Mouse (Mus musculus): ENCODE results near the gene Apela. TPM values are rescaled to one million over a fixed set of nuclear protein-coding genes. Genes with fewer than 3 reads are reported as not detected.
"Not testable (repeated sequence)": the region's sequence is repeated elsewhere in the genome, so short reads cannot be mapped to it uniquely, and the experiment has no call there.

Apela gene
- polyA plus RNA-seq, 1 experiment from 2014 or later, result 1.7 TPM

- not testable (repeated sequence) for H3K36me3 ChIP-seq; ATAC-seq; H3K27ac ChIP-seq; H3K9ac ChIP-seq (replicated peaks); H3K9me3 ChIP-seq; H3K27me3 ChIP-seq; H3K4me2 ChIP-seq (replicated peaks); H3K4me1 ChIP-seq (replicated peaks); H3K4me3 ChIP-seq (replicated peaks)
- WGBS, result 81% methylated on average over 6 of the region's 6 CpGs
These were observed 29.5 kb downstream of the Apela start for GRCm38 (mm10) chr8:65007616-65008015.

GRCm38 (mm10) chr8:64998806-64999365, 38.2 kb downstream of the Apela start:
- Histone ChIP-seq H3K9ac (replicated peaks) (no peak overlapping the region), H3K4me1 (replicated peaks) (no peaks in the 10 kb centered on the region), H3K4me3 (replicated peaks) (no peak overlapping the region), H3K9me3 (no peaks in the 10 kb centered on the region), H3K4me2 (replicated peaks) (no peak overlapping the region), H3K27ac (no peak overlapping the region), H3K27me3 (no peaks in the 10 kb centered on the region), H3K36me3 (no peaks in the 10 kb centered on the region)
- WGBS, result 84% methylated on average over 4 of the region's 4 CpGs
- no peak for ATAC-seq

- H3K9me3 ChIP-seq, result no peaks in the 10 kb centered on the region
- no peak within 1 kb of the TSS for H3K27ac ChIP-seq
- no peak within 1 kb of the TSS for H3K9ac ChIP-seq (replicated peaks)
- no peaks in the 10 kb centered on the region for H3K36me3 ChIP-seq
- H3K4me2 ChIP-seq (replicated peaks), result no peak within 1 kb of the TSS
- no peaks in the 10 kb centered on the region for H3K4me1 ChIP-seq (replicated peaks)
- ATAC-seq, result no peak
- no peak within 1 kb of the TSS for H3K4me3 ChIP-seq (replicated peaks)
- H3K27me3 ChIP-seq, result no peaks in the 10 kb centered on the region
- 93% methylated on average over 4 of the region's 4 CpGs for WGBS
These were observed 49.4 kb downstream of the Apela start, which contains the start of gene Trim75 for GRCm38 (mm10) chr8:64987731-64988130. Trim75 (minus strand) TSS chr8:64987831.

- Histone ChIP-seq H3K4me1 (replicated peaks) (no peaks in the 10 kb centered on the region), H3K4me2 (replicated peaks) (no peak overlapping the region), H3K27ac (no peak overlapping the region), H3K9me3 (no peaks in the 10 kb centered on the region), H3K9ac (replicated peaks) (no peak overlapping the region), H3K27me3 (no peaks in the 10 kb centered on the region), H3K4me3 (replicated peaks) (no peak overlapping the region), H3K36me3 (no peaks in the 10 kb centered on the region)
- ATAC-seq, result no peak
- WGBS, result 75% methylated on average over 20 of the region's 20 CpGs
These were observed 53.8 kb downstream of the Apela start for GRCm38 (mm10) chr8:64983150-64983897.

Other genes with a start within 250 kb of the Apela start
- gene Klhl2, start 187.3 kb downstream of the Apela start, polyA plus RNA-seq (2015; fragmentation: Nextera tagmentation; extraction: Ambion mirVana), result 17.2 and 20.7 TPM in 2 replicates
- 20.8 and 21.4 TPM in 2 replicates for gene Tmem192, start 90.2 kb downstream of the Apela start, polyA plus RNA-seq (2015; fragmentation: Nextera tagmentation; extraction: Ambion mirVana)
- gene Trim75, start 49.5 kb downstream of the Apela start, polyA plus RNA-seq (2015; fragmentation: Nextera tagmentation; extraction: Ambion mirVana), result not detected in 2 replicates
- gene Trim61, start 18.8 kb downstream of the Apela start, polyA plus RNA-seq (2015; fragmentation: Nextera tagmentation; extraction: Ambion mirVana), result not detected in 2 replicates
- gene Trim60, start 18.8 kb downstream of the Apela start, polyA plus RNA-seq (2015; fragmentation: Nextera tagmentation; extraction: Ambion mirVana), result not detected in 2 replicates
- gene Gm10663, start 37.7 kb upstream of the Apela start, polyA plus RNA-seq (2015; fragmentation: Nextera tagmentation; extraction: Ambion mirVana), result not detected in 2 replicates
- not detected in 2 replicates for gene BC030870, start 92.2 kb upstream of the Apela start, polyA plus RNA-seq (2015; fragmentation: Nextera tagmentation; extraction: Ambion mirVana)

Measured in midbrain, embryonic 13.5 days (tissue).